Mouse (Mus musculus): ENCODE results near the gene Dhtkd1.

- TF ChIP-seq ZC3H11A (IDR thresholded peaks at IDR 0.05; ENCODE audit: borderline replicate concordance, low read depth, low read length) (no peak), MAFK (IDR thresholded peaks at IDR 0.05; ENCODE audit: insufficient read depth, low read depth, low read length) (no peak), CHD2 (IDR thresholded peaks at IDR 0.05; ENCODE audit: low read depth, low read length) (no peak), ZNF384 (IDR thresholded peaks at IDR 0.05; ENCODE audit: low read depth, low read length) (no peak)
Observed at GRCm38 (mm10) chr2:5939911-5940310, 2.7 kb downstream of the Dhtkd1 start.
